Mouse (Mus musculus): ENCODE results near the gene Auts2.

- TF ChIP-seq CTCF (conservative IDR thresholded peaks at IDR 0.05 in 1 of 2, IDR thresholded peaks at IDR 0.05 in 1 of 2; ENCODE audit: low read depth in 2 of 2, low read length in 2 of 2) (no peak), MYC (IDR thresholded peaks at IDR 0.05; ENCODE audit: low read depth, low read length) (no peak)
Observed at GRCm38 (mm10) chr5:132170010-132170409, 373.1 kb downstream of the Auts2 start.

Measured in CH12.LX (cell line).